Mouse (Mus musculus) forebrain, embryonic 10.5 days (tissue): Measurements from ENCODE around the gene Got2. TPM values are rescaled to one million over a fixed set of nuclear protein-coding genes. Genes with fewer than 3 reads are reported as not detected.
"Not testable (repeated sequence)": the region's sequence is repeated elsewhere in the genome, so short reads cannot be mapped to it uniquely, and the experiment has no call there.

ENCODE experiments used
- DNase-seq: peaks from one replicate; pipeline ENCODE4 v3.0.0-alpha.2; 2017; ENCODE audit warnings: low spot score; ENCODE audit errors: extremely low spot score
- H3K27ac ChIP-seq: fragments of 300-500 bp; sonication (generic); 2 replicates; pipeline ENCODE4 v1.5.1; 2016; ENCODE audit warnings: mild to moderate bottlenecking
- H3K27me3 ChIP-seq: fragments of 300-500 bp; sonication (generic); 2 replicates; pipeline ENCODE4 v1.6.1; 2016; ENCODE audit warnings: mild to moderate bottlenecking; ENCODE audit not compliant: poor library complexity, severe bottlenecking
- H3K36me3 ChIP-seq: fragments of 300-500 bp; sonication (generic); replicated peaks from 2 replicates; pipeline ENCODE4 v1.6.1; 2016; ENCODE audit warnings: mild to moderate bottlenecking, moderate library complexity
- H3K4me1 ChIP-seq: fragments of 300-500 bp; sonication (generic); 2 replicates; pipeline ENCODE4 v1.6.1; 2016
- H3K4me3 ChIP-seq: fragments of 300-500 bp; sonication (generic); 2 replicates; pipeline ENCODE4 v1.5.1; 2016; ENCODE audit warnings: mild to moderate bottlenecking, moderate library complexity
- H3K9me3 ChIP-seq: fragments of 300-500 bp; sonication (generic); 2 replicates; pipeline ENCODE4 v1.6.1; 2016; ENCODE audit warnings: mild to moderate bottlenecking, moderate library complexity
- WGBS: fragments of 180-500 bp; shearing (Covaris S2); methylation state at CpG from one replicate; pipeline ENCODE4 v1.1.7; 2016; 5-methylcytosine and 5-hydroxymethylcytosine counted together
- polyA plus RNA-seq: library from polyadenylated mRNA; unstranded; fragments of >200 nt; fragmentation: Nextera tagmentation; extraction: Ambion mirVana; gene quantifications from 2 replicates; pipeline ENCODE4 v1.2.1, GENCODE M21; 2016

The Got2 gene
- polyA plus RNA-seq, 1 experiment from 2014 or later: 213 TPM

DNA sequence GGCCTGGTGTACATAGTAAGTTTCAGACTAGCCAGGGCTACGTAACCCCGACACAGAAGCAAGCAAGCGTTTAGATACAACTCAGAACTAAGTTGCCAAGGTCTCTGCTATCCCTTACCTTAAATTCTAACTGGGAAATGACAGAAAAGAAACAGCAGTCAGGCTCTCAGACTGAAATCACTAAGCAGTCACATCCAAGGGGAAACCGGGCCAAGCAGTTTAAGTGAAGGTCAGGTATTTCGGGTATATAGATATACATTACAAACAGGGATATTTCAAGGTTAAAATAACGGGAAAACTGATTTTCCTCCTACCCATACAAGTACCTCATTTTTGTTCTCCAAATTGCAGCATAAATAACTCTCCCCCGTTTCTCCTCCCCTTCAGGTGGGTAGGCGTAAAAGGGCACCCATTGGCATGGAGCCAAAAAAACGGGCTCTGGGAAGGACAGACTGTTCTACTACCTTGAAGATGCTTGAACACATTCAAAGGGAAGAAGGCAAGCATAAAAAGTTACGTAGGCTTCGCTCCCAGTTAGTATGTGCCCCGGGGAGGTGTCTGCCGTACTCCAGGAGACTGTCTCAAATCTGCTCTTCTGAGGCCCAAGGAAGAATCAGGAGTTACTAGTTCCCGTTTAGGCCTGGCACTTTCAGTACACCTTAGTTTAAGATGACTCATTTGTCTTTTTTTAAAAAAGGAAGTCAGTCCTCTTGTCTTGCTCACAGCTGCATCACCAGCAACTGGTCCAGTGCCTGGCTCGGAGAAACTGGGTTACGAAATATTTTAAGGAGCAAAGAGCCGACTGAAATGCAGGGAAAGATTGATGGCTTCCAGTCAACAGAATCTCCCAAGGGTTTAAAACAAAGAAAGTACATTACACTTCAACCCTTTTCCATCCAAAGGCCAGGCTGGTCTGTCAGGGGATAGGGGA lies 1.4 kb downstream of the Got2 start:
- Histone ChIP-seq H3K27me3 (no peaks in the 10 kb centered on the region), H3K4me1 (peaks cover 23% of the 10 kb centered on the region), H3K4me3 (peak overlapping the region; percentile 95), H3K9me3 (no peaks in the 10 kb centered on the region), H3K36me3 (peaks cover 7% of the 10 kb centered on the region), H3K27ac (peak overlapping the region; percentile 95)
- WGBS: 80% methylated on average over 17 of the region's 17 CpGs
- DNase-seq: no peak

- Histone ChIP-seq H3K4me3 (no peak overlapping the region), H3K27me3 (no peaks in the 10 kb centered on the region), H3K27ac (no peak overlapping the region), H3K9me3 (no peaks in the 10 kb centered on the region), H3K36me3 (peaks cover 7% of the 10 kb centered on the region), H3K4me1 (peaks cover 23% of the 10 kb centered on the region)
- WGBS: 87% methylated on average over 5 of the region's 5 CpGs
- no peak for DNase-seq
Observed at GRCm38 (mm10) chr8:95885966-95886365, 2.4 kb downstream of the Got2 start.

GRCm38 (mm10) chr8:95885271-95885841 lies 3.0 kb downstream of the Got2 start:
- WGBS: 82% methylated on average over 5 of the region's 5 CpGs
- Histone ChIP-seq H3K36me3 (peaks cover 7% of the 10 kb centered on the region), H3K4me1 (peaks cover 23% of the 10 kb centered on the region), H3K4me3 (no peak overlapping the region), H3K27me3 (no peaks in the 10 kb centered on the region), H3K27ac (no peak overlapping the region), H3K9me3 (no peaks in the 10 kb centered on the region)
- no peak for DNase-seq

DNA sequence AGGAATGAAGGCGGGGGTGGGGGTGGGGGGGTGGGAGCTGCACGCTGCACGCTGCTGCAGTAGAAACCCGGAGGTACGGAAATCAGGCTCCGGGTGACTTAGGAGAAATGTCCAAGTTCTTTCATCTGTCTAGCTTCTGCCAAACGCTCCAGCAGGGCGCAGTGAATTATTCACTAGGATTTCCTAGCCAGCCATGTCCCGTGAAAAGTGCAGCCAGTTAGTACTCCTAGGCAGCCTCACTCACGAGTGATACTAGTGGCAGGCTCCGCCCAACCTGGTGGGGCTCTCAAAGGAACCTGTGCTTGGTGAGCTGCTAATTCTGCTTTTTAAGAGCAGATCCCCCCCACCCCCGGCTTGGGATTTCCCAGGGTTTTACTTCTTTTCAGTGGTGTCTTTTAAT lies 3.9 kb downstream of the Got2 start:
- H3K36me3 ChIP-seq: peaks cover 7% of the 10 kb centered on the region
- H3K27ac ChIP-seq: no peak overlapping the region
- H3K4me1 ChIP-seq: peaks cover 23% of the 10 kb centered on the region
- no peak overlapping the region for H3K4me3 ChIP-seq
- WGBS: 82% methylated on average over 12 of the region's 12 CpGs
- no peaks in the 10 kb centered on the region for H3K9me3 ChIP-seq
- DNase-seq: no peak
- no peaks in the 10 kb centered on the region for H3K27me3 ChIP-seq

GRCm38 (mm10) chr8:95882191-95882590 lies 6.2 kb downstream of the Got2 start:
- Histone ChIP-seq H3K27ac (no peak overlapping the region), H3K9me3 (no peaks in the 10 kb centered on the region), H3K27me3 (no peaks in the 10 kb centered on the region), H3K4me1 (peaks cover 34% of the 10 kb centered on the region), H3K4me3 (no peak overlapping the region), H3K36me3 (peaks cover 21% of the 10 kb centered on the region)
- 91% methylated on average over 9 of the region's 9 CpGs for WGBS
- no peak for DNase-seq

- no peak for DNase-seq
- WGBS: 95% methylated on average over 3 of the region's 3 CpGs
- H3K27me3 ChIP-seq: no peaks in the 10 kb centered on the region
Observed at GRCm38 (mm10) chr8:95881576-95881975, 6.8 kb downstream of the Got2 start.

DNA sequence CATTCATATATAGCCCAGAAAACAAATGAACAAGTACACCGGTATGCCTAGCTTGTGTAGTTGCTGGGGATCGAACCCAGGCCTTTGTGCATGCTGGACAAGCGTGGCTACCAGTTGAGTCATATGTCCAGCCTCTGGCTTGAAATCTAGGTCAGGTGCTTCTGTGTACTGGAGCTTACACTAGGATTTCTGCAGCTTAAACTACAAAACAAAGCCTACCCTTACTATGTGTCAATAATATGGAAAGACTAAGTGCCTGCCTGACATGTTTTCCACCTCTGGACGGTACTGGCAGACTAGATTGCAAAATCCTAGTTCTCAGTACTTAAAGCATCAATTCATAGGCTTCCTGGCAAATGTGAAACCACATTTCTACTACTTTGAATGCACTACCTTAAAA lies 8.5 kb downstream of the Got2 start:
- peaks cover 3% of the 10 kb centered on the region; the same call in 1 of the 2 replicates for H3K9me3 ChIP-seq
- DNase-seq: no peak
- peaks cover 20% of the 10 kb centered on the region for H3K4me1 ChIP-seq
- H3K36me3 ChIP-seq: peaks cover 45% of the 10 kb centered on the region
- no peaks in the 10 kb centered on the region for H3K27me3 ChIP-seq
- no peak overlapping the region for H3K27ac ChIP-seq
- WGBS: 95% methylated on average over 4 of the region's 4 CpGs
- no peak overlapping the region for H3K4me3 ChIP-seq

More at GRCm38 (mm10) chr8:95881576-95881975, 6.8 kb downstream of the Got2 start:
- Histone ChIP-seq H3K4me1 (peaks cover 27% of the 10 kb centered on the region), H3K27ac (no peak overlapping the region), H3K9me3 (no peaks in the 10 kb centered on the region), H3K4me3 (no peak overlapping the region), H3K36me3 (peaks cover 28% of the 10 kb centered on the region)

- H3K4me3 ChIP-seq: peak overlapping the region; percentile 25; the same call in 1 of the 2 replicates
- peaks cover 3% of the 10 kb centered on the region; the same call in 1 of the 2 replicates for H3K9me3 ChIP-seq
- H3K27me3 ChIP-seq: no peaks in the 10 kb centered on the region
- peaks cover 60% of the 10 kb centered on the region for H3K36me3 ChIP-seq
- H3K27ac ChIP-seq: peak overlapping the region; percentile 67
- peak; percentile 43 for DNase-seq
- WGBS: 71% methylated on average over 12 of the region's 12 CpGs
- H3K4me1 ChIP-seq: peaks cover 16% of the 10 kb centered on the region
Observed at GRCm38 (mm10) chr8:95878176-95878962, 10.0 kb downstream of the Got2 start.

DNA sequence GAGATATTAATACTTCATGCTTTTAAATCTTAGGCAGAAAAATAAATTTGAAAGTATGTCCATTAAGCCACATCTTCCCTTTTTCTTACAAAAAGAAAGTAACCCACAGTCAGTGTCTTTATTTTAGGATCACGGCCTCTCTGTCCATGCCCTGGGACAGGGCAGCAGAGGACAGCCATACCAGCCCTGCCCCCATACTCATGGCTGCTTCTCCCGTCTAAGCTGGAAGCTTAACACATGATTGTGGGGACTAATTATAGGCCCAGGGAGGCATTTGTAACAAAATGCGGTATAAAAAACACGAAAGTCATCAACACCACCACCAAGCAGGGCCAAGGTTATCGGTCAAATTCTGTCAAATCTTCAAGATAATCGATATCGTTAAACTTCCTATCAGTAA lies 13.1 kb downstream of the Got2 start:
- H3K27me3 ChIP-seq: no peaks in the 10 kb centered on the region
- peaks cover 16% of the 10 kb centered on the region for H3K4me1 ChIP-seq
- 98% methylated on average over 7 of the region's 7 CpGs for WGBS
- H3K27ac ChIP-seq: no peak overlapping the region
- H3K4me3 ChIP-seq: no peak overlapping the region
- no peak for DNase-seq
- H3K9me3 ChIP-seq: peaks cover 3% of the 10 kb centered on the region; the same call in 1 of the 2 replicates
- H3K36me3 ChIP-seq: peaks cover 84% of the 10 kb centered on the region

GRCm38 (mm10) chr8:95871690-95872089 lies 16.7 kb downstream of the Got2 start:
- Histone ChIP-seq H3K4me3 (no peak overlapping the region), H3K9me3 (peaks cover 3% of the 10 kb centered on the region; the same call in 1 of the 2 replicates), H3K4me1 (no peaks in the 10 kb centered on the region), H3K27ac (no peak overlapping the region), H3K27me3 (no peaks in the 10 kb centered on the region), H3K36me3 (peaks cover 100% of the 10 kb centered on the region)
- DNase-seq: no peak
- 92% methylated on average over 16 of the region's 16 CpGs for WGBS

DNA sequence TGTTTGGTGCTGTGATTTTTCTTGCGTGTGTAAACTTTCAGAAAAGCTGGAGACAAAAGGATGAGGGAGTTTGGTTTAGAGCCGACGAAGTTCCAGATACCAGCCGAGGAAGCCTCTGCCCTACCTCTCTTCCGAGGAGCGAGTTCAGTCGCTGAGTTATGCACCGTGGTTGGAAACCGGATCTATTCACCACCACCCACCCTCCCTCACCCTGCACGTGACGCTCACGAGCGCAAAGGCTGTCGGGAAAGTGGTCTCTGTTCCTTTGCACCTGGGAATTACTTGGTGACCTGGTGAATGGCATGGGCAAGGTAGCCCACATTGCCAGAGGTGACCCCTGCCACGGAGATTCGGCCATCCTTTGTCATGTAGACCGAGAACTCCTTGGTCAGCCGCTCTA lies 23.5 kb downstream of the Got2 start:
- WGBS: 96% methylated on average over 18 of the region's 18 CpGs
- H3K27me3 ChIP-seq, H3K4me1 ChIP-seq, H3K9me3 ChIP-seq, DNase-seq, H3K4me3 ChIP-seq, H3K27ac ChIP-seq: not testable (repeated sequence)
- peaks cover 70% of the 10 kb centered on the region for H3K36me3 ChIP-seq

- not testable (repeated sequence) for DNase-seq, H3K27me3 ChIP-seq, H3K9me3 ChIP-seq, H3K27ac ChIP-seq, H3K4me1 ChIP-seq, H3K4me3 ChIP-seq
- 92% methylated on average over 11 of the region's 11 CpGs for WGBS
- H3K36me3 ChIP-seq: peaks cover 60% of the 10 kb centered on the region
Observed at GRCm38 (mm10) chr8:95863761-95864440, 24.4 kb downstream of the Got2 start.
